Mouse (Mus musculus): ENCODE measurements around the gene Slc4a3.

- no peak for TF ChIP-seq POLR2A (IDR thresholded peaks at IDR 0.05; ENCODE audit: control insufficient read depth, low read depth, low read length)
- no peak for TF ChIP-seq CTCF (IDR thresholded peaks at IDR 0.05; ENCODE audit: control insufficient read depth, insufficient read depth, insufficient replicate concordance, low read depth, low read length)
Measured at GRCm38 (mm10) chr1:75561898-75562238, 15.8 kb downstream of the Slc4a3 start.
